Mouse (Mus musculus): ENCODE data around the gene Epha2.

Epha2 gene

GRCm38 (mm10) chr4:141280471-141280870 is 20.6 kb upstream of the Epha2 start:
- no peak for DNase-seq

GRCm38 (mm10) chr4:141281153-141281552 is 19.9 kb upstream of the Epha2 start:
- DNase-seq = peak; percentile 90 to 91

- DNase-seq = no peak
Observed at GRCm38 (mm10) chr4:141281578-141281977, 19.5 kb upstream of the Epha2 start.

- no peak for DNase-seq
Observed at GRCm38 (mm10) chr4:141282087-141282486, 19.0 kb upstream of the Epha2 start.

GRCm38 (mm10) chr4:141282623-141283022 is 18.4 kb upstream of the Epha2 start:
- DNase-seq = no peak

- DNase-seq = no peak
Observed at GRCm38 (mm10) chr4:141283176-141283878, 17.7 kb upstream of the Epha2 start.

GRCm38 (mm10) chr4:141283879-141284411 is 17.1 kb upstream of the Epha2 start:
- no peak for DNase-seq

GRCm38 (mm10) chr4:141284486-141284885 is 16.6 kb upstream of the Epha2 start:
- DNase-seq = no peak

- DNase-seq = no peak
Observed at GRCm38 (mm10) chr4:141285128-141285527, 15.9 kb upstream of the Epha2 start.

- DNase-seq = peak; percentile 67 to 71
Observed at GRCm38 (mm10) chr4:141286860-141287517, 14.1 kb upstream of the Epha2 start.

GRCm38 (mm10) chr4:141287518-141288004 is 13.5 kb upstream of the Epha2 start:
- peak in 1 of 2 experiments; percentile 36 for DNase-seq

- no peak for DNase-seq
Observed at GRCm38 (mm10) chr4:141288152-141288551, 12.9 kb upstream of the Epha2 start.

GRCm38 (mm10) chr4:141291571-141292375 is 9.3 kb upstream of the Epha2 start:
- DNase-seq = peak in 1 of 2 experiments; percentile 34

- no peak for DNase-seq
Observed at GRCm38 (mm10) chr4:141295774-141296186, 5.3 kb upstream of the Epha2 start.

GRCm38 (mm10) chr4:141297934-141298333 is 3.1 kb upstream of the Epha2 start:
- no peak for DNase-seq

- no peak for DNase-seq
Observed at GRCm38 (mm10) chr4:141299356-141299755, 1.7 kb upstream of the Epha2 start.

- no peak for DNase-seq
Observed at GRCm38 (mm10) chr4:141300196-141300595, 844 bp upstream of the Epha2 start.

GRCm38 (mm10) chr4:141301591-141302427 is 769 bp downstream of the Epha2 start:
- peak in 1 of 2 experiments; percentile 59 for DNase-seq

GRCm38 (mm10) chr4:141302428-141303401 is 1.7 kb downstream of the Epha2 start:
- no peak for DNase-seq

- DNase-seq = no peak
Observed at GRCm38 (mm10) chr4:141303402-141304222, 2.6 kb downstream of the Epha2 start.

Data from kidney, postnatal 25 days (tissue).